Mouse (Mus musculus): ENCODE measurements around the gene Tomm5. TPM values are rescaled to one million over a fixed set of nuclear protein-coding genes. Genes with fewer than 3 reads are reported as not detected.

The Tomm5 gene
- polyA plus RNA-seq, 1 experiment from 2014 or later = 139 TPM

Other genes starting within 250 kb of the Tomm5 start
- gene Grhpr, start 126.7 kb downstream of the Tomm5 start, polyA plus RNA-seq (2015; fragmentation: Nextera tagmentation; extraction: Ambion mirVana) = 19.3 and 20.4 TPM in 2 replicates
- 47.3 and 50.4 TPM in 2 replicates for gene Zbtb5, start 95.7 kb downstream of the Tomm5 start, polyA plus RNA-seq (2015; fragmentation: Nextera tagmentation; extraction: Ambion mirVana)
- 32.1 and 35.1 TPM in 2 replicates for gene Polr1e, start 89.5 kb downstream of the Tomm5 start, polyA plus RNA-seq (2015; fragmentation: Nextera tagmentation; extraction: Ambion mirVana)
- gene Fbxo10, start 23.5 kb downstream of the Tomm5 start, polyA plus RNA-seq (2015; fragmentation: Nextera tagmentation; extraction: Ambion mirVana) = 27.3 and 28.1 TPM in 2 replicates
- gene Frmpd1, start 76.8 kb upstream of the Tomm5 start, polyA plus RNA-seq (2015; fragmentation: Nextera tagmentation; extraction: Ambion mirVana) = 0.42 and 0.62 TPM in 2 replicates
- gene Trmt10b, start 189.0 kb upstream of the Tomm5 start, polyA plus RNA-seq (2015; fragmentation: Nextera tagmentation; extraction: Ambion mirVana) = 21.6 and 22.9 TPM in 2 replicates
- gene Dcaf10, start 234.0 kb upstream of the Tomm5 start, polyA plus RNA-seq (2015; fragmentation: Nextera tagmentation; extraction: Ambion mirVana) = 7.1 and 8.1 TPM in 2 replicates
- gene Exosc3, start 234.6 kb upstream of the Tomm5 start, polyA plus RNA-seq (2015; fragmentation: Nextera tagmentation; extraction: Ambion mirVana) = 45.7 and 46.8 TPM in 2 replicates